Mouse (Mus musculus) embryonic facial prominence, embryonic 14.5 days (tissue): ENCODE measurements at regions not wholly inside any gene's neighbourhood (a gene's known extent, or its start where the extent isn't known, plus 50 kb on each side); places are given as distances from the start of the nearest gene placed in this dataset.

ENCODE experiments used
- ATAC-seq: fragments of 200-750 bp; cut with Nextera tagmentation; 2 replicates; pipeline ENCODE4 v1.8.0; 2017; ENCODE audit warnings: low read depth, moderate number of reproducible peaks, moderate TSS enrichment
- DNase-seq: peaks from one replicate; pipeline ENCODE4 v3.0.0-alpha.2; 2015; ENCODE audit warnings: low spot score
- H3K27ac ChIP-seq: fragments of 300-500 bp; sonication (generic); replicated peaks from 2 replicates; pipeline ENCODE4 v1.5.1; 2014; ENCODE audit warnings: low read depth, mild to moderate bottlenecking, low read length, moderate library complexity
- H3K27me3 ChIP-seq: fragments of 300-500 bp; sonication (generic); replicated peaks from 2 replicates; pipeline ENCODE4 v1.6.1; 2014; ENCODE audit warnings: low read length; ENCODE audit not compliant: control insufficient read depth, insufficient read depth
- H3K36me3 ChIP-seq: fragments of 300-500 bp; sonication (generic); 2 replicates; pipeline ENCODE4 v1.6.1; 2014; ENCODE audit warnings: low read length, mixed read lengths; ENCODE audit not compliant: control insufficient read depth, insufficient read depth
- H3K4me1 ChIP-seq: fragments of 300-500 bp; sonication (generic); 2 replicates; pipeline ENCODE4 v1.6.1; 2014; ENCODE audit warnings: antibody characterized with exemption, low read length; ENCODE audit not compliant: control insufficient read depth, insufficient read depth
- H3K4me2 ChIP-seq: fragments of 300-500 bp; sonication (generic); 2 replicates; pipeline ENCODE4 v1.6.1; 2014; ENCODE audit warnings: low read depth, mild to moderate bottlenecking, low read length, moderate library complexity, mixed read lengths
- H3K4me3 ChIP-seq: fragments of 300-500 bp; sonication (generic); 2 replicates; pipeline ENCODE4 v1.5.1; 2014; ENCODE audit warnings: low read depth, mild to moderate bottlenecking, low read length
- H3K9ac ChIP-seq: fragments of 300-500 bp; sonication (generic); 2 replicates; pipeline ENCODE4 v1.6.1; 2014; ENCODE audit warnings: low read depth, mild to moderate bottlenecking, low read length, moderate library complexity, mixed read lengths
- H3K9me3 ChIP-seq: fragments of 300-500 bp; sonication (generic); 2 replicates; pipeline ENCODE4 v1.6.1; 2016; ENCODE audit warnings: low read length; ENCODE audit not compliant: control insufficient read depth
- WGBS: fragments of 180-500 bp; shearing (Covaris S2); extraction: QIAGEN DNeasy Blood & Tissue Kit; methylation state at CpG from one replicate; pipeline ENCODE4 v1.1.7; 2014; 5-methylcytosine and 5-hydroxymethylcytosine counted together

- Histone ChIP-seq H3K27ac (no peak overlapping the region), H3K36me3 (no peaks in the 10 kb centered on the region), H3K9ac (no peak overlapping the region), H3K27me3 (no peaks in the 10 kb centered on the region), H3K9me3 (no peaks in the 10 kb centered on the region), H3K4me2 (no peak overlapping the region), H3K4me3 (no peak overlapping the region), H3K4me1 (no peaks in the 10 kb centered on the region)
- DNase-seq (no peak), ATAC-seq (no peak)
- 98% methylated on average over 2 of the region's 2 CpGs for WGBS
These were observed 124.7 kb upstream of the Vldlr start for GRCm38 (mm10) chr19:27091603-27092002.

- no peak overlapping the region for H3K9ac ChIP-seq
- H3K36me3 ChIP-seq, result no peaks in the 10 kb centered on the region
- DNase-seq (no peak), ATAC-seq (no peak)
- H3K4me3 ChIP-seq, result no peak overlapping the region
- WGBS, result 64% methylated on average over 13 of the region's 13 CpGs
- H3K27ac ChIP-seq, result no peak overlapping the region
- H3K4me2 ChIP-seq, result no peak overlapping the region
- H3K27me3 ChIP-seq, result no peaks in the 10 kb centered on the region
- no peaks in the 10 kb centered on the region for H3K4me1 ChIP-seq
- H3K9me3 ChIP-seq, result no peaks in the 10 kb centered on the region
These were observed 121.4 kb upstream of the Vldlr start for GRCm38 (mm10) chr19:27094777-27095478.

- WGBS, result 79% methylated on average over 1 of the region's 1 CpGs
- no peaks in the 10 kb centered on the region for H3K36me3 ChIP-seq
- H3K4me1 ChIP-seq, result no peaks in the 10 kb centered on the region
- no peaks in the 10 kb centered on the region for H3K27me3 ChIP-seq
- H3K27ac ChIP-seq, result no peak overlapping the region
- no peaks in the 10 kb centered on the region for H3K9me3 ChIP-seq
- no peak overlapping the region for H3K9ac ChIP-seq
- no peak overlapping the region for H3K4me3 ChIP-seq
- no peak overlapping the region for H3K4me2 ChIP-seq
- no peak for DNase-seq
- peak; percentile 30; the same call in 1 of the 2 replicates for ATAC-seq
These were observed 116.4 kb upstream of the Vldlr start for GRCm38 (mm10) chr19:27099921-27100320.

GRCm38 (mm10) chr19:27110437-27110836, 105.8 kb upstream of the Vldlr start:
- 73% methylated on average over 2 of the region's 2 CpGs for WGBS
- Histone ChIP-seq H3K27ac (no peak overlapping the region), H3K27me3 (no peaks in the 10 kb centered on the region), H3K4me1 (no peaks in the 10 kb centered on the region), H3K9me3 (no peaks in the 10 kb centered on the region), H3K4me3 (no peak overlapping the region), H3K4me2 (no peak overlapping the region), H3K36me3 (no peaks in the 10 kb centered on the region), H3K9ac (no peak overlapping the region)
- DNase-seq, result no peak
- ATAC-seq, result no peak

GRCm38 (mm10) chr19:27120876-27121275, 95.4 kb upstream of the Vldlr start:
- no peak overlapping the region for H3K27ac ChIP-seq
- DNase-seq (peak; percentile 25), ATAC-seq (0 out of 2 replicates have a peak, but pooled peaks have one; percentile 33)
- peaks cover 8% of the 10 kb centered on the region for H3K4me1 ChIP-seq
- H3K27me3 ChIP-seq, result no peaks in the 10 kb centered on the region
- WGBS, result 60% methylated on average over 5 of the region's 5 CpGs
- no peaks in the 10 kb centered on the region for H3K36me3 ChIP-seq
- no peak overlapping the region for H3K9ac ChIP-seq
- H3K9me3 ChIP-seq, result no peaks in the 10 kb centered on the region
- H3K4me2 ChIP-seq, result no peak overlapping the region
- no peak overlapping the region for H3K4me3 ChIP-seq

GRCm38 (mm10) chr19:27122348-27122747, 93.9 kb upstream of the Vldlr start:
- no peak overlapping the region for H3K9ac ChIP-seq
- no peaks in the 10 kb centered on the region for H3K36me3 ChIP-seq
- no peak overlapping the region for H3K27ac ChIP-seq
- no peaks in the 10 kb centered on the region for H3K9me3 ChIP-seq
- no peak overlapping the region for H3K4me2 ChIP-seq
- peaks cover 8% of the 10 kb centered on the region for H3K4me1 ChIP-seq
- WGBS, result 71% methylated on average over 5 of the region's 5 CpGs
- ATAC-seq (no peak), DNase-seq (no peak)
- no peak overlapping the region for H3K4me3 ChIP-seq
- H3K27me3 ChIP-seq, result no peaks in the 10 kb centered on the region

GRCm38 (mm10) chr19:27123334-27123733, 93.0 kb upstream of the Vldlr start:
- Histone ChIP-seq H3K27ac (peak overlapping the region; percentile 22; the same call in 1 of the 2 replicates), H3K9me3 (no peaks in the 10 kb centered on the region), H3K4me1 (peaks cover 8% of the 10 kb centered on the region), H3K36me3 (no peaks in the 10 kb centered on the region), H3K9ac (no peak overlapping the region), H3K4me3 (no peak overlapping the region), H3K4me2 (peak overlapping the region; percentile 2; the same call in 1 of the 2 replicates), H3K27me3 (no peaks in the 10 kb centered on the region)
- 60% methylated on average over 8 of the region's 8 CpGs for WGBS
- peak; percentile 47 for DNase-seq
- ATAC-seq, result no peak

GRCm38 (mm10) chr19:27123806-27124469, 92.3 kb upstream of the Vldlr start:
- H3K4me3 ChIP-seq, result no peak overlapping the region
- DNase-seq, result peak; percentile 71
- peaks cover 8% of the 10 kb centered on the region for H3K4me1 ChIP-seq
- H3K9me3 ChIP-seq, result no peaks in the 10 kb centered on the region
- H3K4me2 ChIP-seq, result peak overlapping the region; percentile 2; the same call in 1 of the 2 replicates
- no peak for ATAC-seq
- WGBS, result 58% methylated on average over 11 of the region's 11 CpGs
- H3K27me3 ChIP-seq, result no peaks in the 10 kb centered on the region
- peak overlapping the region; percentile 39; the same call in 1 of the 2 replicates for H3K27ac ChIP-seq
- no peaks in the 10 kb centered on the region for H3K36me3 ChIP-seq
- no peak overlapping the region for H3K9ac ChIP-seq
